Mouse (Mus musculus) MEL (cell line): ENCODE measurements around the gene Krt75. TPM values are rescaled to one million over a fixed set of nuclear protein-coding genes. Genes with fewer than 3 reads are reported as not detected.

Experiments used
- polyA plus RNA-seq, 2 experiments: library from polyadenylated mRNA; stranded (reverse) in 1 of 2; unstranded in 1 of 2; fragments of >175 nt in 1 of 2; fragments of >200 nt in 1 of 2; gene quantifications; 2 replicates each; pipeline versions ENCODE4 v1.2.1 to v1.2.4; 2012; ENCODE audit warnings: low replicate concordance in 2 of 2, low read depth in 1 of 2; ENCODE audit not compliant: insufficient read length in 2 of 2, insufficient read depth in 1 of 2, missing spikeins in 1 of 2
- total RNA-seq: library from RNA; depleted of rRNA; stranded (reverse); fragments of 300-350 nt; gene quantifications from 2 replicates; pipeline ENCODE4 v1.2.3, GENCODE M21; 2012; rRNA removed

The Krt75 gene
- total and polyA plus RNA-seq, 3 experiments: not detected

Other genes starting within 250 kb of the Krt75 start
- gene Krt80, start 203.7 kb downstream of the Krt75 start, total RNA-seq: not detected in 2 replicates
- not detected for gene Krt80, start 203.7 kb downstream of the Krt75 start, polyA plus RNA-seq
- 0.04 TPM in 1 of 2 replicates, not detected in the other for gene Krt7, start 162.9 kb downstream of the Krt75 start, total RNA-seq
- gene Krt7, start 162.9 kb downstream of the Krt75 start, polyA plus RNA-seq: under 1 TPM in 1 of 2 experiments, not detected in 1; 0.03 TPM
- gene Krt87, start 135.1 kb downstream of the Krt75 start, total RNA-seq: not detected in 2 replicates
- gene Krt87, start 135.1 kb downstream of the Krt75 start, polyA plus RNA-seq: not detected
- gene Krt88, start 126.2 kb downstream of the Krt75 start, total RNA-seq: not detected in 2 replicates
- gene Krt88, start 126.2 kb downstream of the Krt75 start, polyA plus RNA-seq: not detected
- not detected in 2 replicates for gene Krt81, start 110.2 kb downstream of the Krt75 start, total RNA-seq
- not detected for gene Krt81, start 110.2 kb downstream of the Krt75 start, polyA plus RNA-seq
- gene Krt86, start 100.4 kb downstream of the Krt75 start, total RNA-seq: not detected in 2 replicates
- gene Krt86, start 100.4 kb downstream of the Krt75 start, polyA plus RNA-seq: not detected
- gene Krt83, start 82.4 kb downstream of the Krt75 start, total RNA-seq: not detected in 2 replicates
- not detected for gene Krt83, start 82.4 kb downstream of the Krt75 start, polyA plus RNA-seq
- not detected in 2 replicates for gene Gm49425, start 56.6 kb downstream of the Krt75 start, total RNA-seq
- gene Gm49425, start 56.6 kb downstream of the Krt75 start, polyA plus RNA-seq: not detected
- gene Krt84, start 41.1 kb downstream of the Krt75 start, total RNA-seq: not detected in 2 replicates
- not detected for gene Krt84, start 41.1 kb downstream of the Krt75 start, polyA plus RNA-seq
- not detected in 2 replicates for gene Krt82, start 23.2 kb downstream of the Krt75 start, total RNA-seq
- not detected for gene Krt82, start 23.2 kb downstream of the Krt75 start, polyA plus RNA-seq
- gene Krt90, start 11.0 kb downstream of the Krt75 start, total RNA-seq: not detected in 2 replicates
- not detected for gene Krt90, start 11.0 kb downstream of the Krt75 start, polyA plus RNA-seq
- not detected in 2 replicates for gene Gm5414, start 54.3 kb upstream of the Krt75 start, total RNA-seq
- not detected for gene Gm5414, start 54.3 kb upstream of the Krt75 start, polyA plus RNA-seq
- not detected in 2 replicates for gene Gm5478, start 73.5 kb upstream of the Krt75 start, total RNA-seq
- gene Gm5478, start 73.5 kb upstream of the Krt75 start, polyA plus RNA-seq: not detected
- not detected in 2 replicates for gene Krt6b, start 106.4 kb upstream of the Krt75 start, total RNA-seq
- not detected for gene Krt6b, start 106.4 kb upstream of the Krt75 start, polyA plus RNA-seq
- not detected in 2 replicates for gene Krt6a, start 120.4 kb upstream of the Krt75 start, total RNA-seq
- gene Krt6a, start 120.4 kb upstream of the Krt75 start, polyA plus RNA-seq: not detected
- not detected in 2 replicates for gene Krt5, start 139.0 kb upstream of the Krt75 start, total RNA-seq
- not detected for gene Krt5, start 139.0 kb upstream of the Krt75 start, polyA plus RNA-seq
- gene Krt71, start 169.2 kb upstream of the Krt75 start, total RNA-seq: not detected in 2 replicates
- not detected for gene Krt71, start 169.2 kb upstream of the Krt75 start, polyA plus RNA-seq
- not detected in 2 replicates for gene Krt72, start 212.6 kb upstream of the Krt75 start, total RNA-seq
- gene Krt72, start 212.6 kb upstream of the Krt75 start, polyA plus RNA-seq: not detected
- gene Krt73, start 228.4 kb upstream of the Krt75 start, total RNA-seq: not detected in 2 replicates
- gene Krt73, start 228.4 kb upstream of the Krt75 start, polyA plus RNA-seq: not detected
- gene Krt2, start 244.3 kb upstream of the Krt75 start, total RNA-seq: not detected in 2 replicates
- not detected for gene Krt2, start 244.3 kb upstream of the Krt75 start, polyA plus RNA-seq